Mouse (Mus musculus) CH12.LX (cell line): ENCODE data around the gene Spata6. TPM values are rescaled to one million over a fixed set of nuclear protein-coding genes. Genes with fewer than 3 reads are reported as not detected.

Experiments
- DNase-seq: peaks from one replicate; pipeline ENCODE4 v3.0.0-alpha.2; 2013; ENCODE audit errors: extremely low read depth
- H3K27ac ChIP-seq: 2 replicates; pipeline ENCODE4 v1.5.1; 2012; ENCODE audit warnings: low read depth, mild to moderate bottlenecking, control low read depth, moderate library complexity; ENCODE audit not compliant: insufficient read depth
- H3K27me3 ChIP-seq: replicated peaks from 2 replicates; pipeline ENCODE3; 2012; ENCODE audit warnings: inconsistent platforms
- H3K36me3 ChIP-seq, 2 experiments: replicated peaks in 1 of 2; 2 replicates each; pipeline versions ENCODE3 to v1.6.1; 2012; ENCODE audit warnings: inconsistent platforms in 1 of 2, low read length in 1 of 2, mild to moderate bottlenecking in 1 of 2, mixed read lengths in 1 of 2, moderate library complexity in 1 of 2; ENCODE audit not compliant: control insufficient read depth in 1 of 2, insufficient read depth in 1 of 2
- H3K4me1 ChIP-seq, 2 experiments: 2 replicates each; pipeline ENCODE4 v1.6.1; 2012; ENCODE audit warnings: inconsistent platforms in 1 of 2, moderate library complexity in 1 of 2; ENCODE audit not compliant: insufficient read depth in 2 of 2, control insufficient read depth in 1 of 2
- H3K4me2 ChIP-seq: 2 replicates; pipeline ENCODE4 v1.6.1; 2012; ENCODE audit warnings: low read depth, mild to moderate bottlenecking, control low read depth; ENCODE audit not compliant: poor library complexity, insufficient read depth, severe bottlenecking
- H3K4me3 ChIP-seq, 3 experiments: fragments of 150-350 bp in 1 of 3; sonication (generic) in 1 of 3; replicated peaks in 1 of 3; 2 replicates each; pipeline versions ENCODE3 to v1.5.1; 2011 to 2012; ENCODE audit warnings: low read depth in 2 of 3, low read length in 2 of 3, mild to moderate bottlenecking in 2 of 3, moderate library complexity in 2 of 3, control low read depth in 1 of 3, improper control_type of control experiment in 1 of 3, inconsistent platforms in 1 of 3, mixed read lengths in 1 of 3; ENCODE audit not compliant: poor library complexity in 1 of 3
- H3K79me2 ChIP-seq: replicated peaks from 2 replicates; pipeline ENCODE4 v1.6.1; 2012; ENCODE audit warnings: mild to moderate bottlenecking, moderate library complexity; ENCODE audit not compliant: control insufficient read depth, poor library complexity, insufficient read depth, severe bottlenecking; ENCODE audit errors: extremely low read depth
- H3K9ac ChIP-seq: 2 replicates; pipeline ENCODE4 v1.6.1; 2012; ENCODE audit warnings: low read depth, mild to moderate bottlenecking, control low read depth, moderate library complexity; ENCODE audit not compliant: insufficient read depth
- H3K9me3 ChIP-seq: replicated peaks from 2 replicates; pipeline ENCODE3; 2012; ENCODE audit warnings: low read length, inconsistent platforms, mixed read lengths
- CTCF ChIP-seq, 2 experiments: IDR thresholded peaks in 1 of 2; conservative IDR thresholded peaks in 1 of 2; 2 replicates each; pipeline ENCODE4 v1.5.1; 2011 to 2012; ENCODE audit warnings: low read depth in 2 of 2, low read length in 2 of 2, improper control_type of control experiment in 1 of 2, inconsistent platforms in 1 of 2, mild to moderate bottlenecking in 1 of 2, moderate library complexity in 1 of 2
- EP300 ChIP-seq: IDR thresholded peaks from 2 replicates; pipeline ENCODE4 v1.6.1; 2011; ENCODE audit warnings: low read length, improper control_type of control experiment
- ETS1 ChIP-seq: conservative IDR thresholded peaks from 2 replicates; pipeline ENCODE4 v1.6.1; 2012; ENCODE audit warnings: low read depth, mild to moderate bottlenecking, inconsistent platforms, low read length, improper control_type of control experiment, moderate library complexity
- JUN ChIP-seq: IDR thresholded peaks from 2 replicates; pipeline ENCODE4 v1.6.1; 2011; ENCODE audit warnings: low read depth, mild to moderate bottlenecking, low read length, improper control_type of control experiment, moderate library complexity; ENCODE audit not compliant: insufficient read depth
- KAT2A ChIP-seq: IDR thresholded peaks from 2 replicates; pipeline ENCODE4 v1.6.1; 2012; ENCODE audit warnings: low read length, improper control_type of control experiment, inconsistent platforms; ENCODE audit not compliant: insufficient replicate concordance
- MAFK ChIP-seq: IDR thresholded peaks from 2 replicates; pipeline ENCODE4 v1.6.1; 2011; ENCODE audit warnings: low read length, improper control_type of control experiment; ENCODE audit not compliant: insufficient replicate concordance
- MAZ ChIP-seq: IDR thresholded peaks from 2 replicates; pipeline ENCODE4 v1.6.1; 2012; ENCODE audit warnings: low read depth, mild to moderate bottlenecking, inconsistent platforms, low read length, improper control_type of control experiment, moderate library complexity
- MEF2A ChIP-seq: IDR thresholded peaks from 2 replicates; pipeline ENCODE4 v1.6.1; 2014; ENCODE audit warnings: low read depth, mild to moderate bottlenecking, inconsistent platforms, low read length, improper control_type of control experiment, borderline replicate concordance
- MXI1 ChIP-seq: IDR thresholded peaks from 2 replicates; pipeline ENCODE4 v1.6.1; 2011; ENCODE audit warnings: mild to moderate bottlenecking, low read depth, low read length, improper control_type of control experiment
- MYC ChIP-seq: IDR thresholded peaks from 2 replicates; pipeline ENCODE4 v1.6.1; 2011; ENCODE audit warnings: low read depth, mild to moderate bottlenecking, improper control_type of control experiment, low read length
- NELFE ChIP-seq: IDR thresholded peaks from 2 replicates; pipeline ENCODE4 v1.6.1; 2011; ENCODE audit warnings: low read depth, low read length, improper control_type of control experiment
- NRF1 ChIP-seq: IDR thresholded peaks from 2 replicates; pipeline ENCODE4 v1.6.1; 2014; ENCODE audit warnings: low read depth, mild to moderate bottlenecking, inconsistent platforms, low read length, improper control_type of control experiment, moderate library complexity
- PAX5 ChIP-seq: IDR thresholded peaks from 2 replicates; pipeline ENCODE4 v1.6.1; 2012; ENCODE audit warnings: low read length, inconsistent platforms, mixed read lengths
- RAD21 ChIP-seq: IDR thresholded peaks from 2 replicates; pipeline ENCODE4 v1.6.1; 2011; ENCODE audit warnings: low read depth, mild to moderate bottlenecking, low read length, improper control_type of control experiment, moderate library complexity
- SMC3 ChIP-seq: IDR thresholded peaks from 2 replicates; pipeline ENCODE4 v1.6.1; 2011; ENCODE audit warnings: low read depth, low read length, improper control_type of control experiment
- TCF12 ChIP-seq: IDR thresholded peaks from 2 replicates; pipeline ENCODE4 v1.6.1; 2014; ENCODE audit warnings: low read depth, mild to moderate bottlenecking, inconsistent platforms, low read length, improper control_type of control experiment
- USF1 ChIP-seq: IDR thresholded peaks from 2 replicates; pipeline ENCODE4 v1.6.1; 2014; ENCODE audit warnings: low read depth, mild to moderate bottlenecking, inconsistent platforms, low read length, improper control_type of control experiment
- ZC3H11A ChIP-seq: IDR thresholded peaks from 2 replicates; pipeline ENCODE4 v1.6.1; 2012; ENCODE audit warnings: low read depth, mild to moderate bottlenecking, inconsistent platforms, low read length, improper control_type of control experiment
- ZKSCAN1 ChIP-seq: IDR thresholded peaks from 2 replicates; pipeline ENCODE4 v1.6.1; 2012; ENCODE audit warnings: low read depth, inconsistent platforms, low read length, improper control_type of control experiment, borderline replicate concordance
- ZMIZ1 ChIP-seq: IDR thresholded peaks from 2 replicates; pipeline ENCODE4 v1.6.1; 2012; ENCODE audit warnings: low read depth, mild to moderate bottlenecking, inconsistent platforms, low read length, improper control_type of control experiment
- dilution Hi-C: fragments of 300-500 bp; cut with MboI; formaldehyde crosslinking; loops from 2 replicates; pipeline ENCODE4 v1.14.3; 2020; ENCODE audit warnings: low sequenced_read_pairs; ENCODE audit not compliant: extremely low pct_unique_long_range_greater_than_20kb, extremely low pct_ligation_motif_present
- in situ Hi-C: fragments of 300-500 bp; cut with MboI; formaldehyde crosslinking; loops from 3 replicates; pipeline ENCODE4 v1.14.3; 2019; ENCODE audit warnings: low sequenced_read_pairs, low pct_ligation_motif_present, low pct_unique_long_range_greater_than_20kb, mixed read lengths
- polyA plus RNA-seq: library from polyadenylated mRNA; unstranded; fragments of >175 nt; gene quantifications from 2 replicates; pipeline ENCODE4 v1.2.1, GENCODE M21; 2012; ENCODE audit warnings: low read depth; ENCODE audit not compliant: insufficient read length
- total RNA-seq, 2 experiments: library from RNA; depleted of rRNA; stranded (reverse); fragments of 300-350 nt in 1 of 2; fragments of >200 nt in 1 of 2; gene quantifications; 2 replicates each; pipeline ENCODE4 v1.2.3; 2012 to 2014

Spata6 gene
- total and polyA plus RNA-seq, 3 experiments = 4.2 to 12.9 (median 11.1) TPM

GRCm38 (mm10) chr4:111685951-111686350, 33.8 kb upstream of the Spata6 start:
- TF ChIP-seq ETS1 = no peak
- no peak for TF ChIP-seq NELFE
- TF ChIP-seq USF1 = no peak
- TF ChIP-seq KAT2A = no peak
- no peak for TF ChIP-seq MAFK
- no peak for TF ChIP-seq MYC
- no peak for TF ChIP-seq MAZ
- no peak for TF ChIP-seq ZC3H11A
- no peak for TF ChIP-seq CTCF (conservative IDR thresholded peaks at IDR 0.05 in 1 of 2, IDR thresholded peaks at IDR 0.05 in 1 of 2; ENCODE audit: low read depth in 2 of 2, low read length in 2 of 2)
- TF ChIP-seq NRF1 = no peak
- no peak for TF ChIP-seq ZMIZ1
- TF ChIP-seq EP300 = no peak
- TF ChIP-seq PAX5 = no peak
- no peak for TF ChIP-seq JUN
- no peak overlapping the region for H3K9ac ChIP-seq
- no peaks in the 10 kb centered on the region for H3K27me3 ChIP-seq
- H3K4me1 ChIP-seq = peaks cover 0 to 4% of the 10 kb centered on the region in 2 experiments; a peak in 1 of 4 replicates
- H3K9me3 ChIP-seq = no peaks in the 10 kb centered on the region
- H3K79me2 ChIP-seq = no peaks in the 10 kb centered on the region
- H3K27ac ChIP-seq = no peak overlapping the region
- DNase-seq = no peak
- H3K36me3 ChIP-seq = no peaks in the 10 kb centered on the region
- dilution Hi-C loops = no loop called here
- no peak overlapping the region for H3K4me2 ChIP-seq
- in situ Hi-C loops = no loop called here
- H3K4me3 ChIP-seq = no peak overlapping the region

- dilution Hi-C loops = no loop called here
- DNase-seq = peak; percentile 72
These were observed 32.8 kb upstream of the Spata6 start for GRCm38 (mm10) chr4:111686951-111687350.

More at GRCm38 (mm10) chr4:111686951-111687350, 32.8 kb upstream of the Spata6 start:
- TF ChIP-seq MEF2A = no peak
- TF ChIP-seq MXI1 = no peak
- peak; percentile 51 for TF ChIP-seq SMC3
- TF ChIP-seq ZKSCAN1 = no peak
- peak; percentile 30 for TF ChIP-seq RAD21
- TF ChIP-seq CTCF (conservative IDR thresholded peaks at IDR 0.05 in 1 of 2, IDR thresholded peaks at IDR 0.05 in 1 of 2; ENCODE audit: low read depth in 2 of 2, low read length in 2 of 2) = peak in 1 of 2 experiments; percentile 86; a peak in 2 of 4 replicates
- TF ChIP-seq TCF12 = peak; percentile 39; the same call in 1 of the 2 replicates
- no peak for TF ChIP-seq NELFE
- Histone ChIP-seq H3K4me1 (peaks cover 0 to 4% of the 10 kb centered on the region in 2 experiments; a peak in 1 of 4 replicates), H3K27me3 (no peaks in the 10 kb centered on the region), H3K4me2 (peak overlapping the region; percentile 55; the same call in 1 of the 2 replicates), H3K4me3 (no peak overlapping the region), H3K9ac (peak overlapping the region; percentile 52; the same call in 1 of the 2 replicates), H3K36me3 (no peaks in the 10 kb centered on the region), H3K79me2 (no peaks in the 10 kb centered on the region), H3K9me3 (no peaks in the 10 kb centered on the region), H3K27ac (no peak overlapping the region)
- in situ Hi-C loops = no loop called here
